Mouse (Mus musculus) forebrain, embryonic 10.5 days (tissue): ENCODE measurements around the gene Vwa5a. TPM values are rescaled to one million over a fixed set of nuclear protein-coding genes. Genes with fewer than 3 reads are reported as not detected.

Source experiments
- polyA plus RNA-seq: library from polyadenylated mRNA; unstranded; fragments of >200 nt; fragmentation: Nextera tagmentation; extraction: Ambion mirVana; gene quantifications from 2 replicates; pipeline ENCODE4 v1.2.1, GENCODE M21; 2016

The Vwa5a gene
- polyA plus RNA-seq, 1 experiment from 2014 or later: 5.0 TPM

Other genes with a start within 250 kb of the Vwa5a start
- gene Olfr905, start 247.2 kb upstream of the Vwa5a start, polyA plus RNA-seq: not detected in 2 replicates
- not detected in 2 replicates for gene Olfr906, start 231.2 kb upstream of the Vwa5a start, polyA plus RNA-seq
- not detected in 2 replicates for gene Olfr907, start 222.5 kb upstream of the Vwa5a start, polyA plus RNA-seq
- gene Olfr911-ps1, start 196.7 kb upstream of the Vwa5a start, polyA plus RNA-seq: not detected in 2 replicates
- not detected in 2 replicates for gene Olfr910, start 180.4 kb upstream of the Vwa5a start, polyA plus RNA-seq
- gene Olfr912, start 138.1 kb upstream of the Vwa5a start, polyA plus RNA-seq: not detected in 2 replicates
- gene Olfr913, start 125.5 kb upstream of the Vwa5a start, polyA plus RNA-seq: not detected in 2 replicates
- gene Olfr914, start 113.2 kb upstream of the Vwa5a start, polyA plus RNA-seq: not detected in 2 replicates
- gene Olfr916, start 58.4 kb upstream of the Vwa5a start, polyA plus RNA-seq: not detected in 2 replicates
- not detected in 2 replicates for gene Olfr917, start 52.4 kb upstream of the Vwa5a start, polyA plus RNA-seq
- not detected in 2 replicates for gene Olfr918, start 43.7 kb upstream of the Vwa5a start, polyA plus RNA-seq
- gene Olfr919, start 14.6 kb upstream of the Vwa5a start, polyA plus RNA-seq: not detected in 2 replicates
- gene Olfr920, start 34.0 kb downstream of the Vwa5a start, polyA plus RNA-seq: not detected in 2 replicates
- not detected in 2 replicates for gene Olfr921, start 54.8 kb downstream of the Vwa5a start, polyA plus RNA-seq
- not detected in 2 replicates for gene Olfr922, start 96.3 kb downstream of the Vwa5a start, polyA plus RNA-seq
- not detected in 2 replicates for gene Olfr923, start 108.3 kb downstream of the Vwa5a start, polyA plus RNA-seq
- gene Olfr924, start 126.2 kb downstream of the Vwa5a start, polyA plus RNA-seq: not detected in 2 replicates
- gene Olfr26, start 136.8 kb downstream of the Vwa5a start, polyA plus RNA-seq: not detected in 2 replicates
- gene Olfr926, start 158.9 kb downstream of the Vwa5a start, polyA plus RNA-seq: not detected in 2 replicates
- gene Olfr930, start 211.5 kb downstream of the Vwa5a start, polyA plus RNA-seq: not detected in 2 replicates